Mouse (Mus musculus) right cerebral cortex, adult 18-20 months (tissue): ENCODE data around the gene 9130409I23Rik.

ENCODE experiments used
- DNase-seq: peaks from one replicate; pipeline ENCODE4 v3.0.0; 2022; ENCODE audit warnings: mixed read lengths

9130409I23Rik gene

GRCm38 (mm10) chr1:181050937-181051336, at the start of gene 9130409I23Rik:
Gene 9130409I23Rik, plus strand, starts transcription at chr1:181051237.
- DNase-seq = no peak

- DNase-seq = no peak
These were observed 49.4 kb upstream of the 9130409I23Rik start for GRCm38 (mm10) chr1:181001621-181002020.

GRCm38 (mm10) chr1:181003790-181004189, 47.2 kb upstream of the 9130409I23Rik start:
- DNase-seq = no peak

- DNase-seq = no peak
These were observed 45.7 kb upstream of the 9130409I23Rik start for GRCm38 (mm10) chr1:181005331-181005730.

- DNase-seq = no peak
These were observed 43.2 kb upstream of the 9130409I23Rik start for GRCm38 (mm10) chr1:181007831-181008230.

GRCm38 (mm10) chr1:181008266-181008665, 42.8 kb upstream of the 9130409I23Rik start:
- DNase-seq = no peak

- DNase-seq = no peak
These were observed 41.9 kb upstream of the 9130409I23Rik start for GRCm38 (mm10) chr1:181009011-181009590.

GRCm38 (mm10) chr1:181009754-181010153, 41.3 kb upstream of the 9130409I23Rik start:
- no peak for DNase-seq

- DNase-seq = no peak
These were observed 40.7 kb upstream of the 9130409I23Rik start for GRCm38 (mm10) chr1:181010171-181010932.

- no peak for DNase-seq
These were observed 39.4 kb upstream of the 9130409I23Rik start for GRCm38 (mm10) chr1:181011601-181012000.

- no peak for DNase-seq
These were observed 38.6 kb upstream of the 9130409I23Rik start for GRCm38 (mm10) chr1:181012416-181012815.

GRCm38 (mm10) chr1:181013446-181013845, 37.6 kb upstream of the 9130409I23Rik start:
- no peak for DNase-seq

- no peak for DNase-seq
These were observed 36.1 kb upstream of the 9130409I23Rik start for GRCm38 (mm10) chr1:181014731-181015500.

GRCm38 (mm10) chr1:181015558-181015957, 35.5 kb upstream of the 9130409I23Rik start:
- DNase-seq = peak; percentile 36

- no peak for DNase-seq
These were observed 35.0 kb upstream of the 9130409I23Rik start for GRCm38 (mm10) chr1:181016045-181016444.

GRCm38 (mm10) chr1:181016532-181017131, 34.4 kb upstream of the 9130409I23Rik start:
- DNase-seq = peak; percentile 78

- peak; percentile 69 for DNase-seq
These were observed 33.8 kb upstream of the 9130409I23Rik start for GRCm38 (mm10) chr1:181017212-181017711.

- DNase-seq = no peak
These were observed 33.1 kb upstream of the 9130409I23Rik start for GRCm38 (mm10) chr1:181017890-181018420.

- no peak for DNase-seq
These were observed 30.1 kb upstream of the 9130409I23Rik start, which contains the start of gene Ephx1 for GRCm38 (mm10) chr1:181020756-181021487. Gene Ephx1, minus strand, starts transcription at chr1:181020904.

GRCm38 (mm10) chr1:181021488-181021865, 29.6 kb upstream of the 9130409I23Rik start:
- no peak for DNase-seq

- DNase-seq = peak; percentile 59
These were observed 28.8 kb upstream of the 9130409I23Rik start for GRCm38 (mm10) chr1:181022265-181022664.
